11 mouse cellular contexts compared by ENCODE assay signal in the genomic region with DNA sequence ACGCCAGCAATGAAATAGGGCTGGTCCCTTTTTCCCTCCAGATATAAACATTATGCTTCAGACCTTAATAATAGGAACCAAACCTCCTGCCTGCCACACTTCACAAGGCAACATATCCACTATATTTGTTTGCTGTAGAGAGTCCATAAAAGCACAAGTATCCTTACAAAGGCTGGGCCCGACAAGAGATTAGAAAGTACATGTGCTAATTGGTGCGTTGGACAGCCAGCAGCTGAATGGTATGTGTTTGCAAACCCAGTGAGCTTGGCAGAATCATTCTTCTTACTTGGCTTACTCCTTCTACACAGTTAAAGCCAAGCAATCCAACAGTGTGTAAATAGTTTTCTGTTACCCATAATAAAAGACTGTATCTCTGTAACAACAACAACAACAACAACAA.
"Had no signal": no experiment of that assay in that cellular context is flagged by ENCODE, and none has a peak within 500 bp of the region (broad histone marks: within the 10 kb centered on the region; RNA-seq: fewer than 3 reads in every experiment).

No protein-coding gene starts in this region.

- H3K9ac ChIP-seq: liver, embryonic 13.5 days; lung, embryonic 14.5 days had no signal

- H3K9me3 ChIP-seq: liver, embryonic 13.5 days had no signal

- ATAC-seq: lung, postnatal 0 days had no signal

- H3K4me2 ChIP-seq: liver, embryonic 13.5 days; lung, embryonic 14.5 days; midbrain, embryonic 11.5 days had no signal

- H3K36me3 ChIP-seq: liver, embryonic 13.5 days had no signal

- DNase-seq: kidney, postnatal 25 days; layer of hippocampus, adult 9-11 months; liver, embryonic 13.5 days; lung, embryonic 14.5 days; midbrain, embryonic 14.5 days; thymus, adult 18-20 months; thymus, postnatal 36 days had no signal

- H3K4me1 ChIP-seq: liver, embryonic 13.5 days had no signal

- H3K4me3 ChIP-seq: layer of hippocampus, adult 2 months; liver, embryonic 13.5 days had no signal

- H3K27me3 ChIP-seq: liver, embryonic 13.5 days had no signal

- H3K27ac ChIP-seq: kidney, postnatal 0 days; layer of hippocampus, adult 2 months; liver, embryonic 13.5 days had no signal
